15 mouse cellular contexts compared by ENCODE assay signal in genomic region chr9:67529600-67529999, GRCm38 (mm10). TPM values are rescaled to one million over a fixed set of nuclear protein-coding genes. Genes with fewer than 3 reads are reported as not detected.
DNase-seq lines count a peak whose midpoint lies in the region; ATAC-seq lines count a peak whose summit lies in the region.
"Had no signal": no experiment of that assay in that cellular context is flagged by ENCODE, and none has a peak within 500 bp of the region (broad histone marks: within the 10 kb centered on the region; RNA-seq: fewer than 3 reads in every experiment).

No protein-coding gene starts in this region.

- ATAC-seq in kidney, embryonic 15.5 days (replicated peaks; ENCODE audit: low FRiP score): no peak
- peak; percentile 73 for ATAC-seq in heart, embryonic 16.5 days (replicated peaks; ENCODE audit: extremely low read depth, insufficient read depth, low FRiP score)
- ATAC-seq in intestine, embryonic 16.5 days: no peak
- ATAC-seq: forebrain, embryonic 16.5 days; midbrain, embryonic 15.5 days had no signal

- H3K27me3 ChIP-seq in kidney, embryonic 15.5 days: no peaks in the 10 kb centered on the region
- no peaks in the 10 kb centered on the region for H3K27me3 ChIP-seq in heart, embryonic 16.5 days (ENCODE audit: control insufficient read depth, insufficient read depth, low read length)
- no peaks in the 10 kb centered on the region for H3K27me3 ChIP-seq in intestine, embryonic 16.5 days (replicated peaks; ENCODE audit: control insufficient read depth, insufficient read depth, low read length)
- H3K27me3 ChIP-seq: CH12.LX; liver, embryonic 15.5 days; midbrain, embryonic 15.5 days had no signal

- no peak overlapping the region for H3K4me3 ChIP-seq in kidney, embryonic 15.5 days (replicated peaks)
- peak overlapping the region; percentile 1; the same call in 1 of the 2 replicates for H3K4me3 ChIP-seq in heart, embryonic 16.5 days (ENCODE audit: low read length)
- no peak overlapping the region for H3K4me3 ChIP-seq in intestine, embryonic 16.5 days (ENCODE audit: low read length)
- H3K4me3 ChIP-seq: erythroblast, embryonic 14.5 days; layer of hippocampus, adult 2 months; liver, embryonic 15.5 days; midbrain, embryonic 15.5 days had no signal

- 47% methylated on average over 5 of the region's 5 CpGs for WGBS in kidney, embryonic 15.5 days
- 36% methylated on average over 5 of the region's 5 CpGs for WGBS in heart, embryonic 16.5 days
- 64% methylated on average over 5 of the region's 5 CpGs for WGBS in intestine, embryonic 16.5 days

- DNase-seq in kidney, postnatal 14 days: peak; percentile 29
- peak; percentile 28 to 46 for DNase-seq in heart, adult 9 months (ENCODE audit: low spot score in 2 of 2)
- peak; percentile 37 for DNase-seq in skeletal muscle tissue, adult 2 months (ENCODE audit: low read depth, low spot score)
- no peak for DNase-seq in adipocyte (ENCODE audit: low spot score)
- DNase-seq: cerebellum, adult 11 months; right cerebral cortex, postnatal 4 days had no signal

- H3K4me1 ChIP-seq in kidney, embryonic 15.5 days: peaks cover 20% of the 10 kb centered on the region
- H3K4me1 ChIP-seq in heart, embryonic 16.5 days (ENCODE audit: control insufficient read depth, insufficient read depth, low read length): peaks cover 22% of the 10 kb centered on the region
- no peaks in the 10 kb centered on the region for H3K4me1 ChIP-seq in intestine, embryonic 16.5 days (ENCODE audit: control insufficient read depth, insufficient read depth, low read length)
- H3K4me1 ChIP-seq: liver, embryonic 15.5 days; midbrain, embryonic 15.5 days had no signal

- H3K36me3 ChIP-seq in kidney, embryonic 15.5 days: no peaks in the 10 kb centered on the region
- H3K36me3 ChIP-seq in heart, embryonic 16.5 days (ENCODE audit: control insufficient read depth, insufficient read depth): no peaks in the 10 kb centered on the region
- H3K36me3 ChIP-seq in intestine, embryonic 16.5 days (ENCODE audit: control insufficient read depth, insufficient read depth, low read length): no peaks in the 10 kb centered on the region
- H3K36me3 ChIP-seq: liver, embryonic 15.5 days; midbrain, embryonic 15.5 days had no signal

- no peak overlapping the region for H3K9ac ChIP-seq in kidney, embryonic 15.5 days
- peak overlapping the region; percentile 51 for H3K9ac ChIP-seq in heart, embryonic 16.5 days (ENCODE audit: low read length)
- H3K9ac ChIP-seq in intestine, embryonic 16.5 days (ENCODE audit: low read depth, low read length): no peak overlapping the region
- H3K9ac ChIP-seq: liver, embryonic 15.5 days; midbrain, embryonic 15.5 days had no signal

- no peaks in the 10 kb centered on the region for H3K9me3 ChIP-seq in kidney, embryonic 15.5 days (replicated peaks)
- no peaks in the 10 kb centered on the region for H3K9me3 ChIP-seq in heart, embryonic 16.5 days (replicated peaks; ENCODE audit: control insufficient read depth, low read length)
- H3K9me3 ChIP-seq in intestine, embryonic 16.5 days (ENCODE audit: control insufficient read depth, low read length): no peaks in the 10 kb centered on the region
- H3K9me3 ChIP-seq: liver, embryonic 15.5 days; midbrain, embryonic 15.5 days had no signal

- no peak overlapping the region for H3K4me2 ChIP-seq in kidney, embryonic 15.5 days
- peak overlapping the region; percentile 38 for H3K4me2 ChIP-seq in heart, embryonic 16.5 days (ENCODE audit: low read depth, low read length)
- H3K4me2 ChIP-seq in intestine, embryonic 16.5 days (ENCODE audit: low read depth, low read length): no peak overlapping the region
- H3K4me2 ChIP-seq: liver, embryonic 15.5 days; midbrain, embryonic 15.5 days had no signal

- H3K27ac ChIP-seq in kidney, embryonic 15.5 days: no peak overlapping the region
- peak overlapping the region; percentile 95 for H3K27ac ChIP-seq in heart, embryonic 16.5 days (ENCODE audit: low read length)
- H3K27ac ChIP-seq in intestine, embryonic 16.5 days (ENCODE audit: low read length): no peak overlapping the region
- H3K27ac ChIP-seq: layer of hippocampus, adult 2 months; liver, embryonic 15.5 days; midbrain, embryonic 15.5 days had no signal

RNA-seq across cellular contexts. Expression of gene Tln2, which starts 29.9 kb away (rescaled TPM):
- polyA plus RNA-seq in kidney, embryonic 15.5 days (2015; fragmentation: Nextera tagmentation; extraction: Ambion mirVana): 20.8 and 21.1 TPM in 2 replicates
- polyA plus RNA-seq in heart, embryonic 16.5 days (2015; fragmentation: Nextera tagmentation; extraction: Ambion mirVana): 51.5 and 59.3 TPM in 2 replicates
- 19.7 and 19.8 TPM in 2 replicates for polyA plus RNA-seq in intestine, embryonic 16.5 days (2015; fragmentation: Nextera tagmentation; extraction: Ambion mirVana)
